Mouse (Mus musculus): ENCODE results near the gene Khsrp.
A peak's percentile ranks its signal among the peaks of the same experiment; 100 is the strongest.

The Khsrp gene

GRCm38 (mm10) chr17:57030931-57031660 is at the start of gene Khsrp:
Gene Khsrp, minus strand, starts transcription at chr17:57031522.
- DNase-seq, result peak; percentile 86

- DNase-seq, result no peak
Observed at GRCm38 (mm10) chr17:57079919-57080318, 48.6 kb upstream of the Khsrp start.

- DNase-seq, result peak; percentile 85
Observed at GRCm38 (mm10) chr17:57078336-57078735, 47.0 kb upstream of the Khsrp start, which contains the start of gene Dennd1c. Gene Dennd1c, minus strand, starts transcription at chr17:57078514.

- DNase-seq, result peak; percentile 58
Observed at GRCm38 (mm10) chr17:57076916-57077315, 45.6 kb upstream of the Khsrp start.

- DNase-seq, result peak; percentile 77
Observed at GRCm38 (mm10) chr17:57070699-57071098, 39.4 kb upstream of the Khsrp start.

GRCm38 (mm10) chr17:57070272-57070671 is 39.0 kb upstream of the Khsrp start:
- no peak for DNase-seq

- no peak for DNase-seq
Observed at GRCm38 (mm10) chr17:57066908-57067307, 35.6 kb upstream of the Khsrp start.

GRCm38 (mm10) chr17:57063031-57063430 is 31.7 kb upstream of the Khsrp start:
- DNase-seq, result peak; percentile 17

- peak; percentile 29 for DNase-seq
Observed at GRCm38 (mm10) chr17:57062548-57062947, 31.2 kb upstream of the Khsrp start.

- peak; percentile 74 for DNase-seq
Observed at GRCm38 (mm10) chr17:57062011-57062521, 30.7 kb upstream of the Khsrp start.

GRCm38 (mm10) chr17:57061069-57061468 is 29.7 kb upstream of the Khsrp start:
- DNase-seq, result peak; percentile 31

- DNase-seq, result peak; percentile 98
Observed at GRCm38 (mm10) chr17:57060231-57060801, 29.0 kb upstream of the Khsrp start.

- DNase-seq, result peak; percentile 85
Observed at GRCm38 (mm10) chr17:57059486-57059977, 28.2 kb upstream of the Khsrp start, which contains the start of gene Slc25a23. Gene Slc25a23, minus strand, starts transcription at chr17:57059863.

- DNase-seq, result no peak
Observed at GRCm38 (mm10) chr17:57058891-57059485, 27.7 kb upstream of the Khsrp start, which contains the start of gene Crb3. Gene Crb3, plus strand, starts transcription at chr17:57059105.

GRCm38 (mm10) chr17:57056246-57056645 is 24.9 kb upstream of the Khsrp start:
- no peak for DNase-seq

GRCm38 (mm10) chr17:57051679-57052078 is 20.4 kb upstream of the Khsrp start:
- peak; percentile 52 for DNase-seq

- DNase-seq, result no peak
Observed at GRCm38 (mm10) chr17:57048816-57049215, 17.5 kb upstream of the Khsrp start.

GRCm38 (mm10) chr17:57047406-57047805 is 16.1 kb upstream of the Khsrp start:
- DNase-seq, result no peak

- DNase-seq, result no peak
Observed at GRCm38 (mm10) chr17:57041554-57041953, 10.2 kb upstream of the Khsrp start, which contains the start of gene Slc25a41. Gene Slc25a41, minus strand, starts transcription at chr17:57041654.

GRCm38 (mm10) chr17:57038978-57039377 is 7.7 kb upstream of the Khsrp start:
- peak; percentile 58 for DNase-seq

- no peak for DNase-seq
Observed at GRCm38 (mm10) chr17:57032854-57033253, 1.5 kb upstream of the Khsrp start.

- DNase-seq, result peak; percentile 98
Observed at GRCm38 (mm10) chr17:57031661-57032420, 519 bp upstream of the Khsrp start.

- DNase-seq, result no peak
Observed at GRCm38 (mm10) chr17:57029691-57030090, 1.6 kb downstream of the Khsrp start.
